Mouse (Mus musculus) ES-Bruce4 (cell line): ENCODE results near the gene Aox4.

Source experiments
- CTCF ChIP-seq: IDR thresholded peaks from one replicate; pipeline ENCODE4 v1.8.1; 2011; ENCODE audit warnings: low read depth, low read length
- EP300 ChIP-seq: IDR thresholded peaks from 2 replicates; pipeline ENCODE4 v1.6.1; 2011; ENCODE audit warnings: low read depth, low read length; ENCODE audit not compliant: insufficient read depth
- POLR2A ChIP-seq: IDR thresholded peaks from one replicate; pipeline ENCODE4 v1.8.1; 2011; ENCODE audit warnings: low read length; ENCODE audit not compliant: insufficient read depth

- TF ChIP-seq CTCF (no peak), POLR2A (no peak), EP300 (no peak)
Measured at GRCm38 (mm10) chr1:58238440-58238839, 28.2 kb downstream of the Aox4 start.
